Mouse (Mus musculus) CH12F3 (cell line): ENCODE data around the gene Gsx1.

Source experiments
- in situ Hi-C: fragments of 300-500 bp; cut with MboI; formaldehyde crosslinking; loops from 2 replicates; pipeline ENCODE4 v1.14.3; 2020; ENCODE audit warnings: low sequenced_read_pairs

Gsx1 gene

DNA sequence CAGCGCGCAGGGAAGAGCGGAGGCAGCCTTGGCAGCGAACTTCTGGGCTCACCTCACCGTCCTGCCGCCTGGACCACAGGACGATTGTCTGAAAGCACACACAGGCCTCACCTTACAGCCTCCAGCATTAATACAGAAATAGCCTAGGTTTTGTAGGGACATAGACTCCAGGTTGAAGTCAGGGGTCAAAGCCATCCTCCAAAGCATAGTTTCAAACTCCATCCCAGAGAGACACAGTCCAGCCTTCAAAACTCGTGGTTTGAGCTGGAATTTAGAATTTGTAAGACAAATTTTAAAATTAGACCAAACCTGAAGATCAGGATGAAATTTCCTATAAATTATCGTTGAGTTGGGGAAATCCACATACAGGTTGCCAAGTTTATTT is 4.1 kb downstream of the Gsx1 start:
- in situ Hi-C loops = no loop called here

DNA sequence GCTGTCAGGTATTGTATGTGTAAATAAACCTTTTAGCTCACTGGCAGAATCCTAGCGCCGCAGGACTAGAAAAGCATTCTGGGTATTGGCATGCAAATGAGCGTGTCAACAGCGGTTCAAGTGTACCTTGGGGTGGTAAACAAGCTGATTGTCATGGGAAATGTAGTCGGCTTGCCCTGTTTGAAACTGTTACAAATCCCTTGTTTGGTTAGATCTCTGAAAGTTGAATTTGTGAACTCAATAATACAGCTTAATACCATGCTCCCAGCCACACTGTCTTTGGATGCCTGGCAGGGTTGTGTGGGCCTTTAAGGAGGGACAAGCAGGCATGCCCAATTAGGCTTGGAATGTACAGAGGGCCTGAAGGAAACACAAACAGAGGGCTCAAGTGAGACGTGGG is 16.4 kb downstream of the Gsx1 start:
- in situ Hi-C loops = no loop called here

GRCm38 (mm10) chr5:147207852-147208251 is 19.4 kb downstream of the Gsx1 start:
- in situ Hi-C loops = no loop called here

DNA sequence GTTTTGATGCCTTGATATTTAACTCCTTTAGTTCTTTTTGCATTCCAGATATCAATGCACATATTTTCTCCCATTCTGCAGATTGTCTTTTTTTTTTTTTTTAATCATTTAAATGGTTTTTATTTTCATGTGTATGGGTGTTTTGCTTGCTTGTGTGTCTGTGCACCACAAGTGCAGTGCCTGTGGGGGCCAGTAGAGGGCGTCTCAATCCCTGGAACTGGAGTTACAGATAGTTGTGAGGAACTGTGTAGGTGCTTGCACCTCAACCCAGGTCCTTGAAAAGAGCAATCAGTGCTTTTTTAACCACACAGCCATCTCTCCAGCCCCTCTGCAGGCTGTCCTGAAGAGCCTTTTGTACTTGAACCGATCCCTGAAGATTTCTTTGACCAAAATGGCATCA is 20.0 kb downstream of the Gsx1 start:
- in situ Hi-C loops = no loop called here

GRCm38 (mm10) chr5:147227354-147228112 is 39.0 kb downstream of the Gsx1 start:
- in situ Hi-C loops = loop anchor here (10.0 kb wide), 1 partner anchor 313 kb away; no protein-coding TSS in a partner anchor

DNA sequence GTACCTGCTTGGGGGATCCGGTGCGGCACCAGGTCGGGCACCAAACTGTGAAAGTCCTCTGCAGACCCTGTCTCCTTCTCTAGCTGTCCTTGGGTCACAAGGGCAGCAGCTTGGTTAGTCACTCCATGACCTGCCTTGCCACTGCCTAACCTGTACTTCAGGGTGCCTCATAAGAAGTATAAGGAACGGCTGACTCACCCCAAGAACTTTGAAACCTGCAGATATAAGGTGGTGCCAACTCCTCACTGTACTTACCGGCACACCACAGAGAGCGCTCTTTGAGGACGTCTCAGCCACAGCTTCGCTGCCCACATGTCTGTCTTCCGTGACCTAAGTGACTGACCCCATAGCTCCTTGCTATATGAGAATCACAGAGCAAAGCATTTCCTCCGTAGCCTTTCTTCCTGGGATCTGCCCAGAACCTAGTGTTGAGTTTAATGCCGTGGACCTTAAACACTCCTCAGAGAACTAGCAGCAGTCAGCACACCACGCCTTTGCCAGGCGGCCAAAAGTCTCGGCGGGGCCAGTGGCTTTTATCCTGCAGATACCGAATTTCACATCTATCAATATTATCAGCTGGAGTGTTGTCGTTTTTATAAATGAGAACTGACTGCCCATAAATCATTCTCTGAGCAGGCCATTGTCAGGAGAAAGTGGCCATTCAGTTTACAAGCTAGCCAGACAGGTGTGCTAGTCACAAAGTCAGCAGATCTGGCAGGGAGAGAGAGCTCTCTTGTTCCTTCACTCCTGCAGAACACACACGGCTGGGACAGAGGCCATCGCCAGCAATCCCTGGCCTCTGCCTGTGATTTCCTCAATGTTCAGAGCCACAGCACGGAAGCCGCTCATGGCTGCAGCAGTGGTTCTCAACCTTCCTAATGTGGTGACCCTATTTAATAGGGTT is 47.2 kb downstream of the Gsx1 start:
- in situ Hi-C loops = no loop called here
